Mouse (Mus musculus): ENCODE measurements around the gene Fxyd3.

The Fxyd3 gene

GRCm38 (mm10) chr7:31076492-31076891 lies at the start of gene Fxyd3:
Fxyd3 (minus strand) TSS chr7:31076704.
- peak in 1 of 2 experiments; percentile 52 for DNase-seq

DNA sequence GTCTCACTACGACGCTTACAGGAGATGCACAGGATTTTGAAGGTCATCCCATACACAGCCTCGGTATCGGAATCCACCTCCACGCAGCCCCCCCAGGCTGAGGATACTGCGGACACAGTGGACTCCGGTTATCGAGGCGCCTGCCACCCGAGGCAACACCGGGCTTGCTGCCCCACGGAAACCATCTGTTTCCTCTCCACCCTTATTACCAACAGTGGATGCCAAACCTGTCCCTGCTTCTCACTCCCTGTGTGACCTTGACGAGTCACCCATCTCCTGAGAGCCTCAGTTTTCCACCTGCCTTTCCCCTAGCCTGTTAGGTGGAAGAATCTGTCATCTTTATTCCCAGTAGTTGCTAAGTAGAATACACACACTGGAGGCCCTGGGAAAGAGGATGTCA lies 48.6 kb upstream of the Fxyd3 start:
- no peak for DNase-seq

DNA sequence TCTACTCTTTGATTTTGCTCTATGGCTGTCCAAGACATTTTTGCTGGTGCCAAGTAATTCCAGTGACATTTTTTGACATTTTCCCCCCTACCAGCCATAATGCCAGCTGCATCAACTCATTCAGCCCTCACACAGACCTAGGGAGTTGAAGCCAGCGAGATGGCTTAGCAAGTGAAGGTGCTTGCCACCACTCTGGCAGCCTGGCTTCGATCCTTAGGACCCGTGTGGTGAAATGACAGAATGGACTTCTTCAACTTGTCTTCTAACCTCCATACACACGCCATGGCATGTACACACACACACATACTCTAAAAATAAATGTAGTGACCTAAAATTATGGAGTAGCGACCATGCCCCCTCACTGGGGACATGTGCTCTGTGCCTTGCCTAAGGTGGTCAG lies 47.9 kb upstream of the Fxyd3 start:
- DNase-seq: no peak

DNA sequence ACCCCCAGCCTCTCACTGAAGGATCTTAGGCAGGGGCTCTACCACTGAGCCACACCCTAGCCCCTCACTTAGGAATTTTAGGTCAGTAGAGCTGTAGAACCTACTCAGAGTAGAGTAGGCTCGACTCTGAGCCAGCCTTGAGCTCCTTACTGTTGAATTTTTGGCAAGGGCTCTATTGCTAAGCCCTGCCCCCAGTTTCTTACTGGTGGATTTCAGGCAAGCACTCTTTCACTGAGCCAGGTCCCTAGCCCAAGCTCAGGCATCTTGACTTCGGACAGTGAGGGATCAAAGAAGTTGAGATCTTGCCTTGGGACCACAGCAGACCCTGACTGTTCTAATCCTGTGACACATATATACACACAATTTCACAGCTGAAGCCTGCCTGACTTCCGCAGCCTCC lies 47.2 kb upstream of the Fxyd3 start:
- no peak for DNase-seq

DNA sequence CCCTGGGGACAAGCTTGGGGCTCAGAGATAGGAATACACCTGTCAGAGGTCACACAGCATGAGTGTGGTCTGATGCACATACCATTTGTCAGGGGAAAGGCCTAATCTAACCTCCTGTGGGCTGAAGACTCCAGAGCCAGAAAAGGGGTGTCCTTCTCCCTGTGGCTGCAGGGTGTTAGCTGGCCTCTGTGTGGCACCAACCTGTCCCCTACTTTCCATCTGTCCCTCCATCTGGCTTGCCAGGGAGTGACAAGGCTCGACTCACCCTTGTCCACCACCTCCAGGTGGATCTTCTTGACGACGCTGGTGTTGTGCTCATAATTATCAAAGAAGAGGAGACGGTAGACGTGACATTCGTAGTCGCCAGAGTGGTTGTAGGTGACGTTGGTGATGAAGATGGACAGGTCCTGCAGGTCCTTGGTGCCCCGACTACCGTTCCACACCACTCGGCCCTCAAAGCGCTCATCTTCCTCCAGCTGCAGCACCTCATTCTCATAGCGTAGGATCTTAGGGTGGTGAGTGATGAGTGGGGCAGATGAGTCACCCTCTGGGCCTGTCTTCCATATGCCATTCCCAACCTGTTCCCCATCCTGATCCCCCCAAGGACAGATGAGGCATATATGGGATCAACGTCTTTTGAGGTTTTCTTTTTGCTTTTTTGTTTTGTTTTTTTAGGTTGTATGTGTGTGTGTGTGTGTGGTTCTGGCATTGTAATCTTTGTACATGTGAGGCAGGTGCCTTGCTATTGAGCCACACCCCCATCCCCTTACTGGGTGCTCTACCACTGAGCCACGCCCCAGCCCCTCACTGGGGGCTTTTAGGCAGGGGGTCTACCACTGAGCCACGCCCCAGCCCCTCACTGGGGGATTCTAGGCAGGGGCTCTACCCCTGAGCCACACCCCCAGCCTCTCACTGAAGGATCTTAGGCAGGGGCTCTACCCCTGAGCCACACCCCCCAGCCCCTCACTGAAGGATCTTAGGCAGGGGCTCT lies 46.4 kb upstream of the Fxyd3 start:
- DNase-seq: no peak

DNA sequence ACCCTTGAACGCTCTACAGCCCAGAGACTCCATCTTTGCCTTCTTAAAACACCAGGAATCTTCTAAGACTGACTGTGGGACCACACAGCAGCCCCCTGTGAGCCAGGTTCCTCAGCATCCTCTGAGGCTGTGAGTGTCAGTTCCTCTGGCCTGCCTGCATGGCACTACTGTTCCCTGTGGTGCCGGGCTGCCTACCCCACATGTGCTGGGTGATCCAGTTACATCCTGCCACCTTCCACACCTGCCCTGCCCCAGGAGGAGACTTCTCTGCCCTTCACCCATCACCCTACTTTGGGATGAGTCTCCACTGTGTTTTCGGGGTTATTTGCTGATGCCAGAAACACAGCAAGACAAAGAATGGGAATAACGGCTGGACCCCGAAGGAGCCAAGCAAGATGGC lies 43.1 kb upstream of the Fxyd3 start:
- DNase-seq: no peak

- no peak for DNase-seq
Observed at GRCm38 (mm10) chr7:31118486-31118885, 42.0 kb upstream of the Fxyd3 start.

GRCm38 (mm10) chr7:31117465-31117864 lies 41.0 kb upstream of the Fxyd3 start:
- no peak for DNase-seq

DNA sequence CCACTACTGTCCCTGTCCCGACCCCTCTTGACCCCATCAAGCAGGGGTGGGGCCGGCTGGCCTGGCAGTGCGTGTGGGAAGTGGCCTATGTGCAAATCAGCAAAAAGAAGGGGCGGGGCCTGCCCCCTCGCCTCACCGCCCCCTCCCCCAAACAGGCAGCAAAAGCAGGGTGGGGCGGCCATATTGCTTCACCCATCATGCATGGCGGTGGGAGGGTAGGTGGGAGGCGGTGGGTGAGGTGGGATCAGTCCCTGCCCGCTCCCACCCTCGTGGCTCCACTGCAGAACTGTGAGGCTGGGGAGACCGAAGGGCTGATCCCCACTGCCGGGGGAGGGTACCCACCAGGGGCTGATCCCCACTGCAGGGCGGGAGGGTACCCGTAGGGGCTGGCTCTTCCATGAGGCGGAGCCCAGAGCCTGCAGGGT lies 40.2 kb upstream of the Fxyd3 start:
- no peak for DNase-seq

GRCm38 (mm10) chr7:31115587-31116043 lies 39.1 kb upstream of the Fxyd3 start:
- DNase-seq: peak; percentile 69 to 82

GRCm38 (mm10) chr7:31115182-31115581 lies 38.7 kb upstream of the Fxyd3 start, which contains the start of gene Hpn:
Hpn (minus strand) TSS chr7:31115290.
- DNase-seq: peak; percentile 65 to 83

DNA sequence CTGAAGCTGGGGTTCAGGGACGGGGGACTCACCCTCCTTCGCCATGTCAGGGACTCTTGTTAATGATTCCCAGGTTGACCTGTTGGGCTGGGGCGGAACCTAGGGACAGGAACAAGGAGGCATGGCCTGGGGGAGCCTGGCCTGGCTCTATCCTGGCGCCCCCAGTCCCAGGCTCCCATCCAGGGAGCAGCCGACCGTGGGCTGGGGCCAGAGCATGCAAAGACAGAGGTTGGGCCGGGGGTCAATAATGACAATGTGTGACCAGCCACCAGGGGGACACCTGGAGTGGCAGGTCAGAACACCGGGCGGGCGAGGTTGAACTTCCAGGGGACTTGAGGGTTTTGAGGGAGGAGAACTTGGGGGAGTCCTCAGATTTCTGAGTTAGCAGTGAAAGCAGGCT lies 38.1 kb upstream of the Fxyd3 start:
- DNase-seq: no peak

GRCm38 (mm10) chr7:31113800-31114199 lies 37.3 kb upstream of the Fxyd3 start:
- no peak for DNase-seq

DNA sequence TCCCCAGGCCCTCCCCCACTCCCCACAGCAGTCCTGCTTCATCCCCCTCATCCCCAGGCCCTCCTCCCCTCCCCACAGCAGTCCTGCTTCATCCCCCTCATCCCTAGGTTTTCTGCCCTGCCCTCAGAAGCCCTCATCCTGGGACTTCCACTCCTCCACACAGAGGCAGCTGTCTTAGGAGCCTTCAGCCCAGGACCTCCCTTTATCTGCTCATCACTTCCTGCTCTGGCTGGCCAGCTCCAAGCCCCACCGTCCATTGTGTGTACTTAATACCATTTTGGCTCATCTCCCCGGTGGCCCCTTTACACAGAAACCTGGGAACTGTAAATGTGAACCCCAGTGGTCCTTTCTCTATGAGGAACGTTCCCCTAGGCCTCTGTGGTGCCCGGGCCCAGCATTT lies 35.5 kb upstream of the Fxyd3 start:
- no peak for DNase-seq

DNA sequence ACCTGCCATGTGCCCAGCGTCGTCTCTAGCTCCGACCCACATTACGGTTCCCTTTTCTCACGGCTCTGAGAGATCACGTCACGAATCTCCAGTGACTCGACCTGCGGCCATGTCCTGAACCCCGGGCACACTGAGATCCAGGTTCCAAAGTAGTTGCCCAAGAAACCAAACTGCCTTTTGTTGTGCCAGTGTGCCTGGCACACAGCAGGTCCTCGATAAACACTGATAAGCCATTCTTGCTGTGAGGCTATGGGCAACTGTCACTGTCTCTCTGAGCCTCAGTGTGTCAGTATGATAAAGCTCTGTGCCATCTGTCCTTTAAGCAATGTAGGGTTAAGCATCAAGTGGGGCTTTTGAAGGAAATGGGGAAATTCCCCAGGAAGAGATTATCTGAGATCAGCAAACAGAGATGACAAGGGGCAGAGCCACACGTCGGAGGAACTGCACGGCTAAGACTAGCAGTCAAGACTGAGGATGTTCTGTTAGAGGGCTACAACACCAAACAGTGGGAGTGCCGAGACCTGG lies 34.4 kb upstream of the Fxyd3 start:
- no peak for DNase-seq

GRCm38 (mm10) chr7:31109796-31110195 lies 33.3 kb upstream of the Fxyd3 start:
- DNase-seq: no peak

DNA sequence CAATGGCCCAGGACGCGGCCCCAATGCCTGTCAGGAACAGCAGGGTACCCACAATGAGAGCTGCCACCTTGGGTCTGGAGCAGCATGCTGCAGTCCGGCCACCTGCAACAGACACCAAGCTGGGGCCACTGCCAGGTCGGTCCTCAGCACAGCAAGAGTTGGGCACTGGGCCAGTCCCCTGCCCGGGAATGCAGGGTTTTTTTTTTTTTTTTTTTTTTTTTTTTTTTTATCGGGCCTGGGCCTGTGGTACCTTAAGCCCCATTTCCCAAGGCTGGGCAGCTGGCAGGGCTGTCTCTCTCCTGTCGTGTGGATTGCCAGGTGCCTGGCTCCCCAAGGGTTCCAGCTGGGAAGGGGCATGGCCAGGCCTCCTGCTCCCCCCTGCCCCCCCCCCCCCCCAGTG lies 32.6 kb upstream of the Fxyd3 start:
- DNase-seq: peak; percentile 68 to 81

- DNase-seq: no peak
Observed at GRCm38 (mm10) chr7:31107781-31108180, 31.3 kb upstream of the Fxyd3 start.

GRCm38 (mm10) chr7:31106166-31106565 lies 29.7 kb upstream of the Fxyd3 start:
- no peak for DNase-seq

- peak in 1 of 2 experiments; percentile 66 for DNase-seq
Observed at GRCm38 (mm10) chr7:31105061-31105768, 28.7 kb upstream of the Fxyd3 start.

DNA sequence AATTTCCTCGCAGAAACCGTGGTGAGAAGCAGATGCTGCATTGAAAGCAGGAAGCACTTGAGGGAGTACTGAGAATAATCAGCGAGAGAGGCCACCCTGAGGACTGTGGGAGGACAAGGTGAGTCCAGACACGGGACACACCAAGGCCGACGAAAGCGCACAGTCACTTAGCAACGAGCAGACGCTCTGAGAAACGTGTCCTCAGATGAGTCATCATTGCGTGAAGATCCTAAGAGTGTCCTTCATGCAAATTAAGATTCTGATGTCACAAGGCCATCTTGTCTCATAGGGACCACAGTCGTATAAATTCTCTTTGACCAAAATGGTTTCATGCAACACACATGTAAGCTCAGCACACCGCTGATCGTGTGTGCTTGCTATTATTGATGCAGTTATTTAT lies 24.3 kb upstream of the Fxyd3 start:
- no peak for DNase-seq

GRCm38 (mm10) chr7:31099612-31099982 lies 23.1 kb upstream of the Fxyd3 start:
- no peak for DNase-seq

All from lung, postnatal 4 days (tissue).